Mouse (Mus musculus) cortical plate, adult 2 months (tissue): ENCODE measurements around the gene Tfcp2l1. TPM values are rescaled to one million over a fixed set of nuclear protein-coding genes. Genes with fewer than 3 reads are reported as not detected.
"Not testable (repeated sequence)": the region's sequence is repeated elsewhere in the genome, so short reads cannot be mapped to it uniquely, and the experiment has no call there.

Experiments
- H3K27ac ChIP-seq: fragments of 200-500 bp; 2 replicates; pipeline ENCODE4 v1.5.1; 2012; ENCODE audit warnings: low read length, control low read depth, inconsistent platforms; ENCODE audit not compliant: insufficient read depth
- H3K4me1 ChIP-seq: fragments of 200-500 bp; 2 replicates; pipeline ENCODE4 v1.6.1; 2011; ENCODE audit warnings: low read length; ENCODE audit not compliant: control insufficient read depth, insufficient read depth
- H3K4me3 ChIP-seq: fragments of 200-500 bp; 2 replicates; pipeline ENCODE4 v1.5.1; 2011; ENCODE audit warnings: mild to moderate bottlenecking, low read length, control low read depth; ENCODE audit not compliant: insufficient read depth
- CTCF ChIP-seq: fragments of 200-500 bp; IDR thresholded peaks from 2 replicates; pipeline ENCODE4 v1.5.1; 2011; ENCODE audit warnings: mild to moderate bottlenecking, control low read depth, low read length; ENCODE audit not compliant: insufficient read depth; ENCODE audit errors: extremely low read depth
- POLR2A ChIP-seq: fragments of 200-500 bp; IDR thresholded peaks from 2 replicates; pipeline ENCODE4 v1.6.1; 2011; ENCODE audit warnings: mild to moderate bottlenecking, low read length, control low read depth; ENCODE audit not compliant: insufficient read depth; ENCODE audit errors: extremely low read depth
- polyA plus RNA-seq: library from polyadenylated mRNA; depleted of rRNA; stranded (reverse); fragments of >200 nt; gene quantifications from 2 replicates; pipeline ENCODE4 v1.2.3, GENCODE M21; 2012; rRNA removed

The Tfcp2l1 gene
- 2.0 and 2.4 TPM in 2 replicates for polyA plus RNA-seq

GRCm38 (mm10) chr1:118627781-118628464, at the start of gene Tfcp2l1:
Tfcp2l1 (plus strand) TSS chr1:118627945.
- TF ChIP-seq POLR2A: no peak
- no peak for TF ChIP-seq CTCF

GRCm38 (mm10) chr1:118580174-118580702, 47.5 kb upstream of the Tfcp2l1 start:
- Histone ChIP-seq H3K4me1 (no peaks in the 10 kb centered on the region), H3K4me3 (no peak overlapping the region), H3K27ac (no peak overlapping the region)
- TF ChIP-seq POLR2A (no peak), CTCF (no peak)

More at GRCm38 (mm10) chr1:118627781-118628464, at the start of gene Tfcp2l1:
- no peaks in the 10 kb centered on the region for H3K4me1 ChIP-seq
- peak within 1 kb of the TSS; percentile 49 for H3K4me3 ChIP-seq
- no peak within 1 kb of the TSS for H3K27ac ChIP-seq

DNA sequence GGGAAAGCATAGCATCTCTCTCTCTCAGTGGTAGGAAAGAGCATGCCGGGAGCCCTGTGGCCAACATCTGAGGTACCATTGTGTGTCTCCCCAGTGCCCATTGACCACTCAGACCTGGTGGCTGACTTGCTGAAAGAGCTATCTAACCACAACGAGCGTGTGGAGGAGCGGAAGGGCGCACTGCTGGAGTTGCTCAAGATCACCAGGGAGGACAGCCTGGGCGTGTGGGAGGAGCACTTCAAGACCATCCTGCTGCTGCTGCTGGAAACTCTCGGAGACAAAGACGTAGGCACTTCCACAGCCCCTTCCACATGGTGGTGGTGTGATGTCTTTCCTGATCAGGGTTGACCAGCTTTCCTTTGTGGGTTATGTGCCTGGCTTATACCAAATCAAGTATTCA, 46.6 kb upstream of the Tfcp2l1 start:
- H3K27ac ChIP-seq: no peak overlapping the region
- H3K4me1 ChIP-seq: no peaks in the 10 kb centered on the region
- H3K4me3 ChIP-seq: no peak overlapping the region
- no peak for TF ChIP-seq CTCF
- TF ChIP-seq POLR2A: no peak

- peaks cover 1% of the 10 kb centered on the region; the same call in 1 of the 2 replicates for H3K4me1 ChIP-seq
- H3K27ac ChIP-seq: no peak overlapping the region
- H3K4me3 ChIP-seq: no peak overlapping the region
- TF ChIP-seq CTCF (no peak), POLR2A (no peak)
Measured at GRCm38 (mm10) chr1:118589721-118590120, 38.0 kb upstream of the Tfcp2l1 start.

DNA sequence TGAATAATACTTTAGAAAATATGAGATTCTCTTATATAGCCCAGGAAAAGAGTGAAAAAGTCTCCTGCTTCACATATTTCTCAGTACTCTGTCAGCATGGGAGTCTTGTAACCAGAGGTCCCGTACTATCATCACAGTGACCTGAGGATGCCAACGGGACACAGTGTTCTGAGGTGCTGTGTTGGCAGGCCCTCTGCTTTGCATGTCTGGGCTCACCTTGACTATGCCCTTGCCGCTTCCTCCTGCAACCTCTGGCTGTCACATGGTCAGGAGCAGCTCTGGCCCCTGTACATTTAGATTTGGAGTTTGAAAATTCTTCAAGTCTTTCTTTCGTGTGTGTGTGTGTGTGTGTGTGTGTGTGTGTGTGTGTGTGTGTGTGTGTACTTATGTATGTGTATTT, 34.8 kb upstream of the Tfcp2l1 start:
- Histone ChIP-seq H3K4me3 (no peak overlapping the region), H3K4me1 (peaks cover 1% of the 10 kb centered on the region; the same call in 1 of the 2 replicates), H3K27ac (no peak overlapping the region)
- TF ChIP-seq CTCF (no peak), POLR2A (no peak)

DNA sequence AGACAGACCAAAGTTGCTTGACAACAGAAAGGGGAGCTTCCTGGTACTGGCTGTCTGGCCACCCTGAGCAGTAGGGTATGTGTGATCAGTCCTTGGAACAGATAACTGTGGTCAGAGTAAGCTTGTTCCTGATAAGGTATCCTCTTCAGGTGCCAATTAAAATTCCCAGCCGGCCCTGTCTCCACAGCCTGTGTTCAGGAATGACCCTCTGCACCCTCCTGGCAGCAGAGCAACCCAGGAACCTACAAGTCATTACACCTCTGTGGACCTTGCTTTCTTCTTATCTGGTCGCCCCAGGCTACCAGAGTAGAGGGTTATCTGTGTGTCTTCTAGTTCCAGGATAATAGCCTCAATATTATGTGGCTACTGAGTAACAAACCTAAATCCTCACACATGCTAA, 32.4 kb upstream of the Tfcp2l1 start:
- Histone ChIP-seq H3K27ac (no peak overlapping the region), H3K4me1 (no peaks in the 10 kb centered on the region), H3K4me3 (no peak overlapping the region)
- TF ChIP-seq POLR2A: no peak
- TF ChIP-seq CTCF: no peak

- Histone ChIP-seq H3K27ac (no peak overlapping the region), H3K4me1 (no peaks in the 10 kb centered on the region), H3K4me3 (no peak overlapping the region)
- TF ChIP-seq CTCF (no peak), POLR2A (no peak)
Measured at GRCm38 (mm10) chr1:118597475-118598213, 30.1 kb upstream of the Tfcp2l1 start.

DNA sequence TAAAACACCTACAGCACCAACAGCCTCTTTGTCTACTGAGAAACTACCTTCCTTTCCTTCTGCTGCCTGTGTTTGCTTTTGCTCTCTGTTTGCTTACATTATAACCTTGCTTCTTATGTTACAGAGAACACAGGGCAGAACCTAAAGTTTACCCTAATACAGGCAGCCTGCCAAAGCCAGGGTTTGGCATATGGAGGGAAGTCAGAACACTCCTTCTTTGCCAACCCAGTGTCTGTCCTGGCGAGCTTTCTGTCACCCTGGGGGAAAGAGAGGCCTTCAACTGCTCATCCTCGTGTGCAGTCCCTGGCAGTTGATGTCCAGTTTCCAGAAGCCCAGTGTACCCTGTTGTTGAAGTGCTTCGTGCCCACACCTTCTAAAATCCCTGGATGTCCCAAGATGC, 29.4 kb upstream of the Tfcp2l1 start:
- Histone ChIP-seq H3K4me3 (no peak overlapping the region), H3K4me1 (no peaks in the 10 kb centered on the region), H3K27ac (no peak overlapping the region)
- TF ChIP-seq CTCF (no peak), POLR2A (no peak)

DNA sequence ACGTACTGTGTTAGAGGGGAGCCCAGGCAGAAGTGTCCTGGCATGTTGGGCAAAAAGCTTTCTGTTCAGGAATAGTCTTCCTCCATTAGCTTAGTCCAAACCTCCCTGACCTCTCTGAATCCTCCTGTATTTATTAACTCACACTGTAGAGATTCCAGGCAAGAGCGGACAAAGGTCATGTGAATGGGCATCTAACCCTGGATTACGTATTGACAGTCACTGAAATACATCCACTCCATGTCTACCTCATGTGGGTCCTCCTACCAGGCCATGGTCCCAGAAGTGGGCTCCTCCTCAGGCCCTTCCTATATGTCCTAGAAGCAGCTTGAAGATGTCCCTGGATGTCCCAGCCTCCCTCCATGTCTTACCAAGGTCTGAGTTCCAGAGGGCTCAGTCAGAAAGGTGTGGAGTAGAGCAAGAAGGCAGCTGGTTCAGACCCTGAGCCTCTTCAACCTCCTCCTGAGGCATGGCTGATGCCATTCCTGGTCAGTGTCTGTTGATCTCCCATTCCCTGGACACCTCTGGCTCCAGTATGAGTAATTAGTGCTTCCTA, 14.0 kb upstream of the Tfcp2l1 start:
- TF ChIP-seq POLR2A (no peak), CTCF (no peak)
- Histone ChIP-seq H3K27ac (no peak overlapping the region), H3K4me3 (no peak overlapping the region), H3K4me1 (no peaks in the 10 kb centered on the region)

DNA sequence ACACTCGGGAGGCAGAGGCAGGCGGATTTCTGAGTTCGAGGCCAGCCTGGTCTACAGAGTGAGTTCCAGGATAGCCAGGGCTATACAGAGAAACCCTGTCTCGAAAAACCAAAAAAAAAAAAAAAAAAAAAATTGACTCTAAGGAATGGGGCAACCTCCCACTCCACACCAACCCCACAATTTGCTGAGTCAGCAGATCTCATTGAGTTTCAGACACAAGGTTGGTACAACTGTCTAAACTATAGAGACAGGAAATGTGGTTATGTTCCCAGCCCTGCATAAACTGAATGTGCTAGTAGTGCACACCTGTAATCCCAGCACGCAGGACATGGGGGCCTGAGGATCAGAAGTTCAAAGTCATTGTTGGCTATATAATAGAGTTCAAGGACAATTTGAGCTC, 6.7 kb upstream of the Tfcp2l1 start:
- H3K27ac ChIP-seq, H3K4me1 ChIP-seq, H3K4me3 ChIP-seq: not testable (repeated sequence)
